Mouse (Mus musculus): ENCODE results near the gene Ankrd33b.

- TF ChIP-seq TAL1 (IDR thresholded peaks at IDR 0.05; ENCODE audit: low read length) (no peak), GATA1 (IDR thresholded peaks at IDR 0.05; ENCODE audit: low read length) (no peak)
These were observed 85.2 kb downstream of the Ankrd33b start for GRCm38 (mm10) chr15:31282353-31282752.
